Mouse (Mus musculus) limb, embryonic 12.5 days (tissue): ENCODE results near the gene Barx2. TPM values are rescaled to one million over a fixed set of nuclear protein-coding genes. Genes with fewer than 3 reads are reported as not detected.
A peak's percentile ranks its signal among the peaks of the same experiment; 100 is the strongest.
"Not testable (repeated sequence)": the region's sequence is repeated elsewhere in the genome, so short reads cannot be mapped to it uniquely, and the experiment has no call there.

Experiments
- ATAC-seq: fragments of 200-750 bp; cut with Nextera tagmentation; 2 replicates; pipeline ENCODE4 v1.8.0; 2017; ENCODE audit warnings: low read depth, moderate TSS enrichment; ENCODE audit not compliant: insufficient number of reproducible peaks, insufficient read depth, low FRiP score, low TSS enrichment
- H3K27ac ChIP-seq: fragments of 300-500 bp; sonication (generic); 2 replicates; pipeline ENCODE4 v1.5.1; 2016; ENCODE audit warnings: mild to moderate bottlenecking, moderate library complexity
- H3K27me3 ChIP-seq: fragments of 300-500 bp; sonication (generic); 2 replicates; pipeline ENCODE4 v1.6.1; 2016; ENCODE audit warnings: mild to moderate bottlenecking, moderate library complexity
- H3K36me3 ChIP-seq: fragments of 300-500 bp; sonication (generic); 2 replicates; pipeline ENCODE4 v1.6.1; 2016; ENCODE audit warnings: mild to moderate bottlenecking, moderate library complexity
- H3K4me1 ChIP-seq: fragments of 300-500 bp; sonication (generic); replicated peaks from 2 replicates; pipeline ENCODE4 v1.6.1; 2016
- H3K4me2 ChIP-seq: fragments of 300-500 bp; sonication (generic); 2 replicates; pipeline ENCODE4 v1.6.1; 2016; ENCODE audit warnings: mild to moderate bottlenecking, moderate library complexity
- H3K4me3 ChIP-seq: fragments of 300-500 bp; sonication (generic); replicated peaks from 2 replicates; pipeline ENCODE4 v1.5.1; 2016; ENCODE audit warnings: mild to moderate bottlenecking
- H3K9ac ChIP-seq: fragments of 300-500 bp; sonication (generic); replicated peaks from 2 replicates; pipeline ENCODE4 v1.6.1; 2016; ENCODE audit warnings: mild to moderate bottlenecking, moderate library complexity
- H3K9me3 ChIP-seq: fragments of 300-500 bp; sonication (generic); 2 replicates; pipeline ENCODE4 v1.6.1; 2016; ENCODE audit warnings: mild to moderate bottlenecking, moderate library complexity
- WGBS: fragments of 180-500 bp; shearing (Covaris S2); methylation state at CpG from one replicate; pipeline ENCODE4 v1.1.7; 2016; 5-methylcytosine and 5-hydroxymethylcytosine counted together
- polyA plus RNA-seq: library from polyadenylated mRNA; unstranded; fragments of >200 nt; fragmentation: Nextera tagmentation; extraction: Ambion mirVana; gene quantifications from 2 replicates; pipeline ENCODE4 v1.2.1, GENCODE M21; 2016

Barx2 gene
- polyA plus RNA-seq = 1.1 and 1.2 TPM in 2 replicates

DNA sequence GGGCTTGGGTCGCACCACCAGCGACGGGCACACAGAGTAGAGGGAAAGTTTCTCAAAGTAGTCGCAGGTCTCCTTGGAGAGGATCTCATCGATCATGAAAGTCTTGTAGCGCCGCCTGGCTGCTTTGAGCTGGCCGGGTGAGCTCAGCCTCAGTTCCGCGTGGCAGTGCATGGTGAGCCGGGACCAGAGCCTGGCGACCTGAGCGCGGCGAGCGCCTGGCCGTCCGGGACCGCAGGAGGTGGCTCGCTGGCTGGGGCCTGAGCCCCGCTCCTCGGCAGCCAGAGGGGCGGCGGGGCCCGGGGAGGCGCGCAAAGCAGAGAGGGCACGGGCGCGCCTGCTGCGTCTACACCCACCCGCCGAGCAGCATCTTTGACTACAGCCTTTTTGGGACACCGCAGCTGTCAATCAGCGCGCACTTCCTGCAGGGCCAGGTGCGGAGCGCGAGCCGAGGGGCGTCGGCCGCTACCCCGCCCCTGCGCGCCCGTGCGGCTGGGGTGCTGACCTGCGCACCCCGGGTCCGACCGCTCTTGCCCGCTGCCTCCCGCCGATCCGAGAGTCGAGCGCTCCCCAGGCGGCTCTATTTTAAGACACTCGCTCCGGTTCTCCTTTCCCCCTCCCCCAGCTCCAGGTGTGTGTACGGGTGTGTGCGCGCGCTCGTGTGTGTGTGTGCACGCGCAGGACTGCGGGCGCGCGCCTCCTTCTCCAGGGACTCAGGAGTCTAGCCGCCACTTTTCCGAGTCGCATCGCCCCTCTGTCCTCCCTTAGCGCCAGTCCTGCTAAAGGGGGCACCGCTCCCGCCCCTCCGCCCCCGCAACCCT is at the start of gene Barx2:
Gene Barx2 (minus strand): TSS at position 542 of the 818 bp plus-strand sequence.
- H3K4me2 ChIP-seq = peak within 1 kb of the TSS; percentile 97
- peak within 1 kb of the TSS; percentile 60 for H3K4me3 ChIP-seq
- WGBS = under 1% methylated on average over 77 of the region's 81 CpGs
- no peak within 1 kb of the TSS for H3K27ac ChIP-seq
- peaks cover 48% of the 10 kb centered on the region for H3K4me1 ChIP-seq
- H3K9ac ChIP-seq = peak within 1 kb of the TSS; percentile 51
- H3K9me3 ChIP-seq = no peaks in the 10 kb centered on the region
- no peaks in the 10 kb centered on the region for H3K36me3 ChIP-seq
- peak; percentile 50 for ATAC-seq
- peaks cover 82% of the 10 kb centered on the region for H3K27me3 ChIP-seq

DNA sequence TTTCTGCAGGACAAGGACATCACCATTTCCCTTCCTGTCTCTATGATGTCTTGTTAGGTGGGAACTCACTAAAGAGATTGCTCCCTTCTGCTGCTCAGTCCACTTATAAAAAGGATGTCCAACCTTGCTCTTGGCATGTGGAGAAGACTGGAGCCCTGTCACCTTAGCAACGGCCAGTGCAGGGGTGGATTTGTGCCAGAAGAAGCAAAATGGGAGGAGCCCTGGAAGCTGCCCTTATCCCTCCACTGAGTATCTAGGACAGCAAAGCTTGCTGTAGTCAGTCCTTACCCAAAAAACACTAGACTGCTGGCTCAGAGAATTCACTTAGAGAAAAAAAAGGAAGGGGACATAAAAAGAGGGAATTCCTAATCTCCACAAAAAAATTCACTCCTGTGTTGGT is 49.0 kb upstream of the Barx2 start:
- no peak overlapping the region for H3K9ac ChIP-seq
- H3K36me3 ChIP-seq = no peaks in the 10 kb centered on the region
- no peak overlapping the region for H3K4me2 ChIP-seq
- H3K4me1 ChIP-seq = 0 out of 2 replicates have a peak, but pooled peaks cover 2% of the 10 kb centered on the region
- H3K27ac ChIP-seq = no peak overlapping the region
- no peak overlapping the region for H3K4me3 ChIP-seq
- H3K9me3 ChIP-seq = peaks cover 9% of the 10 kb centered on the region; the same call in 1 of the 2 replicates
- ATAC-seq = no peak
- WGBS = 70% methylated on average over 1 of the region's 1 CpGs
- peaks cover 6% of the 10 kb centered on the region; the same call in 1 of the 2 replicates for H3K27me3 ChIP-seq

DNA sequence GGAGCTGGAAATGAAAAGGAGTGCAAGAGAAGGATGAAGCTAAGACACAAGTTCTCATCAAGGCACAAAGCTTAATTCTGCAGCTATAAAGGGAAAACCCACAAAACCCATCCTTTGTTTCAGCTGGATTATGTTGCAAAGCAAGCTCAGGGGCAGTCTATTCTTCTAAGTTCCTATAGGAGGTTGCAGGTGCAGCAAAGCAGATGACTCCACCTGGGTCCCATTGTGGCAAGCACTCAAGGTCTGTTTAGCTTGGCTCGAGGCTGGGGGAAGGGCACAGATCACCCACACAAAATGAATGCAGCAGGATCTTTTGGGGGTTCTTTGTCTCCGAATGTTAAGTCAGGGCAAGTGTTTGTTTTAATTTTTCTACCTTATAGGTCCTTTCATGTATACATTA is 47.2 kb upstream of the Barx2 start:
- WGBS = 60% methylated on average over 2 of the region's 2 CpGs
- ATAC-seq = no peak

DNA sequence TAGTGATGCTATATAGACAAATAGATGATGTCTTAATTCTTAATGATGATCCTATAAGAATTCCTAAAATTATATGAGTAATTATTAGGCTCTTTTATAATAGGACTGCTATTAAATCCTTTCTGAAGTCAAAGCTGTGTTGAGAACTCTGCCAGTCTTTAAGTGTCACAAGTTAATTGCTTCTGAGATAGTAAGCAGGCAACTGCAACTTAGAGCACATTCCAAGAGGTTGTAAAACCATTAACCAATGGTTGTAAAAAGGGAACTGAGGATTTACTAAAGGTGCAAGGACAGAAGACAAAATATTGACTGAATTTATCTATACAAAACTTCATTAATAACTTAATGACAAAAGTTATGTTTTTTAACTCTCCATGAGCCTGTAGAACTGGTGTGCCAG is 44.9 kb upstream of the Barx2 start:
- H3K9ac ChIP-seq = no peak overlapping the region
- no peaks in the 10 kb centered on the region for H3K9me3 ChIP-seq
- H3K4me1 ChIP-seq = 0 out of 2 replicates have a peak, but pooled peaks cover 2% of the 10 kb centered on the region
- no peak overlapping the region for H3K4me2 ChIP-seq
- no peak overlapping the region for H3K4me3 ChIP-seq
- H3K27ac ChIP-seq = no peak overlapping the region
- no peak for ATAC-seq
- peaks cover 6% of the 10 kb centered on the region; the same call in 1 of the 2 replicates for H3K27me3 ChIP-seq
- no peaks in the 10 kb centered on the region for H3K36me3 ChIP-seq

More for the DNA sequence above, 47.2 kb upstream of the Barx2 start:
- no peak overlapping the region for H3K9ac ChIP-seq
- H3K4me2 ChIP-seq = no peak overlapping the region
- no peak overlapping the region for H3K4me3 ChIP-seq
- 0 out of 2 replicates have a peak, but pooled peaks cover 1% of the 10 kb centered on the region for H3K9me3 ChIP-seq
- H3K27ac ChIP-seq = no peak overlapping the region
- H3K27me3 ChIP-seq = peaks cover 6% of the 10 kb centered on the region; the same call in 1 of the 2 replicates
- 0 out of 2 replicates have a peak, but pooled peaks cover 2% of the 10 kb centered on the region for H3K4me1 ChIP-seq
- H3K36me3 ChIP-seq = no peaks in the 10 kb centered on the region

DNA sequence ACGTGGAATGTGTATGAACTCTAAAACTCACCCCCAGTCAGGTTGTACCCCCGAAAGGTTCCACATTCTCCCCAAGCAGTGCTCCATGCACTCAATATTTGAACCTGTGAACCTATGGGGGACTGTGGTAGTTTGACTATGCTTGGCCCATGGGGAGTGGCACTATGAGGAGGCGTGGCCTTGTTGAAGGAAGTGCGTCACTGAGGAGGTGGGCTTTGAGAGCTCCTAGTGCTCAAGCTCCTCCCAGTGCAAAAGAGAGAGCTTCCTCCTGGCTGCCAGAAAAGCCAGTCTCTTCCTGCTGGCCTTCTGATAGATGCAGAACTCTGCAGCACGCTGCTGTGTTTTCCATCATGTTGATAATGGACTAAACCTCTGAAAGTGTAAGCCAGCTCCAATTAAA is 37.2 kb upstream of the Barx2 start:
- Histone ChIP-seq H3K36me3 (no peaks in the 10 kb centered on the region), H3K4me3 (no peak overlapping the region), H3K4me2 (no peak overlapping the region), H3K9me3 (no peaks in the 10 kb centered on the region), H3K27me3 (no peaks in the 10 kb centered on the region), H3K4me1 (no peaks in the 10 kb centered on the region), H3K27ac (no peak overlapping the region), H3K9ac (no peak overlapping the region)
- no peak for ATAC-seq
- WGBS = 80% methylated on average over 5 of the region's 5 CpGs

DNA sequence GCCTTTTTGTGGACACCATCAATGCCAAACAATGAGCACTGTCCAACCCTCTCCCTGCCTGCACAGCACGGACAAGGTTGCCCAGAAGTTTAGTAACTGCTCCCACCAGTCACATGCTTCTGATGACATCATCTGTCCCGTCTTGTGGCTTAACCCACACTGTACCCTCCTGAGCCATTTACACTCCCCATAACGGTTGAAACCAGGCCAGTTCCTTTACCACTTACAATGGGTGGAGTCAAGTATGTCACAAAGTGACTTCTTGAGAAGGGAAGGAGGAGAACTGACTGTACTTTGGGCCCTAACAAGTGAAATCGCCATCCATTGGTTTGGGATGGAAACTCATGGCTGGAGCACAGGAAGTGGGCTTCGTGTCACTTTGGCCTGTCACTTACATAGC is 35.8 kb upstream of the Barx2 start:
- Histone ChIP-seq H3K36me3 (no peaks in the 10 kb centered on the region), H3K9me3 (no peaks in the 10 kb centered on the region), H3K4me3 (no peak overlapping the region), H3K27me3 (no peaks in the 10 kb centered on the region), H3K4me2 (no peak overlapping the region), H3K4me1 (no peaks in the 10 kb centered on the region), H3K9ac (no peak overlapping the region), H3K27ac (no peak overlapping the region)
- 88% methylated on average over 5 of the region's 5 CpGs for WGBS
- ATAC-seq = no peak

DNA sequence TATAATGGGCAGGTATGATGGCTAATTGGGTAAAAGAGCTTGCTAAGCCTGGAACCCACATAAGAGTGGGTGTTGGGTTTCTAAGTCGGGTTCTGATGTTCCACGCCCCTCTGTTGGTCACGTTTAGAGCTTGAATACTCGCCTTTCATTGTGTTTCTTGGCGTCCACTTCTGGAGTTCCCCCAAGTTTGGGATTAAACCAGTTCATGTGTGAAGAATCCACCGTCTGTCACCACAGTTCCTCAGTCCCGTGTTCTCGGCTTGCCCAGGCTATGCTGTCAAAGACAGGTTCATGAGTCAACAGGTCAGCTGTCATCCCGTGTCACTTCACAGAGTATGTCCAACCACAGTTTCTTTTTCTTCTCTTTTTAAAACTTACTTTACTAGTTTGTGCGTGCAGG is 33.8 kb upstream of the Barx2 start:
- 86% methylated on average over 10 of the region's 10 CpGs for WGBS
- Histone ChIP-seq H3K9ac (no peak overlapping the region), H3K9me3 (no peaks in the 10 kb centered on the region), H3K36me3 (no peaks in the 10 kb centered on the region), H3K4me2 (no peak overlapping the region), H3K27ac (no peak overlapping the region), H3K4me1 (no peaks in the 10 kb centered on the region), H3K27me3 (no peaks in the 10 kb centered on the region), H3K4me3 (no peak overlapping the region)
- ATAC-seq = no peak

DNA sequence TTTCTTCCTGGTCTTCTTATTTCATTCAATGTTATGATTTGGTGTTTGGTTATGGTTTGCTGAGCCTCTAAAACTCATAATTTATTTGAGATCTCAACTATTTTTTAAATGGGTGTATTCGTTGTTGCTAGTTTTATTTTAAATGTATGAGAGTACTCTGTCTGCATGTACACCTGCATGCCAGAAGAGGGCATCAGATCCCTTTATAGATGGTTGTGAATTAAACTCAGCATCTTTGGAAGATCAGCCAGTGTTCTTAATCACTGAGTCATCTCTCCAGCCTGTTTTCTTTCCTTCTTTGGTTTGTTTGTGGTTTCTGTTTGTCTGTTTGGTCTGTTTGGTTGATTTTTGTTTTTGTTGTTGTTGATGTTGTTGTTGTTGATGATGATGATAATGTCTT is 29.1 kb upstream of the Barx2 start:
- no peaks in the 10 kb centered on the region for H3K36me3 ChIP-seq
- 49% methylated on average over 1 of the region's 1 CpGs for WGBS
- ATAC-seq = no peak

DNA sequence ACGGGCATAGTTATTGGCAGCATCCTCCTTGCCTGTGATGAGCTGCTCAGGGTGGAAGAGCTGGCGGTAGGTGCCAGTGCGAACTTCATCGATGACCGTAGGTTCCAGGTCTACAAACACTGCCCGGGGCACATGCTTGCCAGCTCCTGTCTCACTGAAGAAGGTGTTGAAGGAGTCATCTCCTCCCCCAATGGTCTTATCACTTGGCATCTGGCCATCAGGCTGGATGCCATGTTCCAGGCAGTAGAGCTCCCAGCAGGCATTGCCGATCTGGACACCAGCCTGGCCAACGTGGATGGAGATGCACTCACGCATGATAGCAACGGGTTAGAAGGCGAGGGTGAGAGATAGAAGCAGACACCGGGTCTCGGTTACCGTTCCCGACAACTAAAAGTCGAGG is 23.2 kb upstream of the Barx2 start:
- ATAC-seq = not testable (repeated sequence)
- 93% methylated on average over 14 of the region's 16 CpGs for WGBS

More for the DNA sequence above, 29.1 kb upstream of the Barx2 start:
- Histone ChIP-seq H3K9me3 (no peaks in the 10 kb centered on the region), H3K4me3 (no peak overlapping the region), H3K4me2 (no peak overlapping the region), H3K9ac (no peak overlapping the region), H3K4me1 (no peaks in the 10 kb centered on the region), H3K27me3 (no peaks in the 10 kb centered on the region), H3K27ac (no peak overlapping the region)

DNA sequence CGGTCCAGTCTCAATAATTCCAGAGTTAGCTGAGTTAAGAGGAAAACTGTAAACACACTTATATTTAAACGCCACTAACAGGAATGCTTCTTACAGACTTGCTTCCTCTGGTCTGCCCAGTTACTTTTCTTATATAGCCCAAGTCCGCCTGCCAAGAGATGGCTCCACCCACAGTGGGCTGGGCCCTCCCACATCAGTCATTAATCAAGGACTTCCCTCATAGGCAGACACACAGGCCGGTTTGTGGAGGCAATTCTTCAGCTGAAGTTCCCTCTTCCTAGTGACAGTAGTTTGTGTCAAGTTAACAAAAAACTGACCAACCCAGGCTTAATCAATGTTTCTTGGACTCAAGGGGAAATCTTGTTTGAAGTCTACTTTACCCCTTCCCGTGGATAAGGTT is 18.4 kb upstream of the Barx2 start:
- Histone ChIP-seq H3K9me3 (no peaks in the 10 kb centered on the region), H3K9ac (no peak overlapping the region), H3K4me1 (no peaks in the 10 kb centered on the region), H3K27ac (no peak overlapping the region), H3K4me2 (no peak overlapping the region), H3K4me3 (no peak overlapping the region), H3K36me3 (no peaks in the 10 kb centered on the region), H3K27me3 (no peaks in the 10 kb centered on the region)
- WGBS = 55% methylated on average over 5 of the region's 5 CpGs
- ATAC-seq = no peak

More for the DNA sequence above, 23.2 kb upstream of the Barx2 start:
- H3K9me3 ChIP-seq, H3K36me3 ChIP-seq, H3K4me1 ChIP-seq, H3K4me3 ChIP-seq, H3K27me3 ChIP-seq, H3K9ac ChIP-seq, H3K27ac ChIP-seq, H3K4me2 ChIP-seq: not testable (repeated sequence)

DNA sequence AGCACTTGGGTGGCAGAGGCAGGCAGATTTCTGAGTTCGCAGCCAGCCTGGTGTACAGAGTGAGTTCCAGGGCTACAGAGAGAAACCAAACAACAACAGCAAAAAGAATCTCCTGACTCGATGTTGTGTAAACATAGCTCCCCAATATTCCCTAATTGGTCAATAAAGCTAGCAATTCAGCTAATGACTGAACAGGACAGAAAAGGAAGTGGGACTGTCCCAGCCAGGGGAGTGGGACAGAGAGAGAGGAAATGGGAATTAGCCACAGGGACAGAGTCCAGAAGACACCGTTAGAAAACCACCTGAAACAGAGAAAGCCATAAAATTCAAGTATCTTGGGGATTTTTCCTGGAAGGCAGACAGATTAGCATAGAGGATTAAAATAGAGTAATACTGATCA is 18.0 kb upstream of the Barx2 start:
- H3K9me3 ChIP-seq = no peaks in the 10 kb centered on the region
- peaks cover 1% of the 10 kb centered on the region; the same call in 1 of the 2 replicates for H3K4me1 ChIP-seq
- H3K4me2 ChIP-seq = no peak overlapping the region
- H3K9ac ChIP-seq = no peak overlapping the region
- H3K27ac ChIP-seq = no peak overlapping the region
- H3K27me3 ChIP-seq = no peaks in the 10 kb centered on the region
- 45% methylated on average over 3 of the region's 3 CpGs for WGBS
- H3K4me3 ChIP-seq = no peak overlapping the region
- ATAC-seq = no peak
- no peaks in the 10 kb centered on the region for H3K36me3 ChIP-seq
